Mouse (Mus musculus) hindbrain, embryonic 10.5 days (tissue): Measurements from ENCODE around the gene Btbd9. TPM values are rescaled to one million over a fixed set of nuclear protein-coding genes. Genes with fewer than 3 reads are reported as not detected.
A peak's percentile ranks its signal among the peaks of the same experiment; 100 is the strongest.

ENCODE experiments used
- DNase-seq: peaks from one replicate; pipeline ENCODE4 v3.0.0-alpha.2; 2017; ENCODE audit warnings: low spot score
- H3K27ac ChIP-seq: fragments of 300-500 bp; sonication (generic); 2 replicates; pipeline ENCODE4 v1.5.1; 2016; ENCODE audit warnings: mild to moderate bottlenecking, moderate library complexity
- H3K27me3 ChIP-seq: fragments of 300-500 bp; sonication (generic); 2 replicates; pipeline ENCODE4 v1.6.1; 2016; ENCODE audit warnings: mild to moderate bottlenecking; ENCODE audit not compliant: poor library complexity, insufficient read depth, severe bottlenecking
- H3K36me3 ChIP-seq: fragments of 300-500 bp; sonication (generic); 2 replicates; pipeline ENCODE4 v1.6.1; 2016; ENCODE audit warnings: mild to moderate bottlenecking, moderate library complexity
- H3K4me1 ChIP-seq: fragments of 300-500 bp; sonication (generic); replicated peaks from 2 replicates; pipeline ENCODE4 v1.6.1; 2016; ENCODE audit warnings: mild to moderate bottlenecking
- H3K4me3 ChIP-seq: fragments of 300-500 bp; sonication (generic); 2 replicates; pipeline ENCODE4 v1.5.1; 2016; ENCODE audit warnings: mild to moderate bottlenecking, moderate library complexity
- H3K9me3 ChIP-seq: fragments of 300-500 bp; sonication (generic); 2 replicates; pipeline ENCODE4 v1.6.1; 2016; ENCODE audit warnings: mild to moderate bottlenecking, moderate library complexity
- WGBS: fragments of 180-500 bp; shearing (Covaris S2); methylation state at CpG from one replicate; pipeline ENCODE4 v1.1.7; 2016; 5-methylcytosine and 5-hydroxymethylcytosine counted together
- polyA plus RNA-seq: library from polyadenylated mRNA; unstranded; fragments of >200 nt; fragmentation: Nextera tagmentation; extraction: Ambion mirVana; gene quantifications from 2 replicates; pipeline ENCODE4 v1.2.1, GENCODE M21; 2016

Btbd9 gene
- polyA plus RNA-seq, 1 experiment from 2014 or later: 67.3 TPM

DNA sequence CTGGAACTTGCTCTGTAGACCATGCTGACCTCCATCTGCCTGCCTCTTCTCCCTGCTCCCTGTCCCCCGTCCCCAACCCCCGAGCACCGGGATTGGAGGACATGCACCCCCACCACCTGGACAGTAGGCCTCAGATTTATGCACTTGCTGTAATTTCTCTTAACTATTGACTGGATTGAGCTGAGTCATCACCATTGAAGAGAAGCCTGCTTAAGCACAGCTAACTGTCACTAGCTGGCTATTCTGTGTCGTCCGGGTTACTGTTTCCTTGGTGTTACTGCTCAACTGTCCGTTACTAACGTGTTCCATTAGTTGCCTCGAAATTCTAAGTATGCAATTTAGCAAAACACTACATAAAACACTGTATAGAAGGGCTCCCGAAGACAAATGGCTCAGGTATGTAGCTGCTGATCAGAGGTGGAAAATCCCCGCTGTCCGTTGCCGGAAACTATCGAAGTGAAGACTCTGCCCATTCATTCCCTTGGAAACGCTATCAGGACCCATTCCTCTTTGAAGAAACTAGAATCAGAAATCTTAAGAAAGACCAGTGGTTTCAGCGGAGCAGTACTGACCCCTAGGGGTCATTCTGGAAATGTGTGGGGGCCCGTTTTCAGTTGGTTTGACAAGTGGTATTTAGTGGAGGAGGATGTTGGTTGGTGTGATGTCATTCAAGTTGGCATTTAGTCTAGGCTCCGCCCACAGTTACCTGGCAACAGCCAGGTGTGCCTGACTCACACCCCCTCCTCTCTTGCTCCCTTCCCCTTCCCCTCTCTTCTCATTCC, 14.3 kb upstream of the Btbd9 start:
- H3K27ac ChIP-seq: no peak overlapping the region
- no peaks in the 10 kb centered on the region for H3K27me3 ChIP-seq
- 54% methylated on average over 17 of the region's 17 CpGs for WGBS
- no peak overlapping the region for H3K4me3 ChIP-seq
- H3K9me3 ChIP-seq: no peaks in the 10 kb centered on the region
- peaks cover 34% of the 10 kb centered on the region for H3K36me3 ChIP-seq
- DNase-seq: peak; percentile 40
- peaks cover 18% of the 10 kb centered on the region for H3K4me1 ChIP-seq

DNA sequence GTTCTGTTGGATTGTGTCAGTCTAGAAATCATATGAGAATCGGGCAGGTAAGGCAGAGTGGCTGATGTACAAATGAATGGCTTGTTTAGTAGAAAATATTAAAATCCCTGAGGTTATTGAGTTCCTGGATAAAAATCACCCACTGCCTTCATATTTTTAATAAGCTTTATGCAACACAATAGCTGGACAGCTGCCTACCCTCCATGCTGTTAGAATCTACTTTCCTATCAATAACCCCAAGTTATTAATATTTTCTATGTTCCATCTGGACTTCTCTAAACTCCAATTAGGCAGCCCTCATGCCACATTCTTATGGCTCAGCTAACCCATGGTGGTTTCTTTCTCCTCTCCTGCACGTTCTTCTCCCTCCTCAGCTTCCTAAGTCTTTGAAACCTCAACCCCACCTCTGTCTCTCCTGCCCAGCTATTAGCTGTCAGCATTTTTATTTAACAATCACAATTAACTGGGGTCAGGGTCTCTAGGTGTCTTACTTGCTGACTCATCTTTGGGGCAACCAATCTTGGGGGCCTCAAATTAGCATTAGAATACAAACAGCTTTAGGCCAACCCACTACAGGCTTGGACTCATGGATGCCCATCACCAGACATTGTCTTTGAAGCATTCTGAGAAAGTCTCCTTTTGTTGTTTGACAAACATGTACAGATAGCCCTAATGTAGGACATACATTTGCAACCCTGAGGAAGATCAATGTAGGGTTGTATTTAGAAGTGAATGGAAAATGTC, 7.1 kb upstream of the Btbd9 start:
- 81% methylated on average over 2 of the region's 2 CpGs for WGBS

DNA sequence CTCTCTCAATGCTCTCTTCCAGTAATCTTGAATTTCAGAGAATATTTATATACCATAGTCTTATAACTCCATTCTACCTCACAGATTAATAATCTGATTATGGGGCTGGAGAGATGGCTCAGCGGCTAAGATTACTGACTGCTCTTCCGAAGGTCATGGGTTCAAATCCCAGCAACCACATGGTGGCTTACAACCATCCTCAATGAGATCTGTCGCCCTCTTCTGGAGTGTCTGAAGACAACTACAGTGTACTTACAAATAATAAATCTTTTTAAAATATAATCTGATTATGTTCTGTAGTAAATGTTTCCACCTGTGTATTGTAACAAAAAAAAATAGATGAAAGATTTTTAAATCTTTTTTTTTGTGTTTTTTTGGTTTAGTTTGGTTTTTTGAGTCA, 6.0 kb upstream of the Btbd9 start:
- H3K36me3 ChIP-seq: no peaks in the 10 kb centered on the region
- no peak overlapping the region for H3K27ac ChIP-seq
- WGBS: 86% methylated on average over 3 of the region's 3 CpGs
- no peaks in the 10 kb centered on the region for H3K9me3 ChIP-seq
- peaks cover under 1% of the 10 kb centered on the region; the same call in 1 of the 2 replicates for H3K4me1 ChIP-seq
- no peaks in the 10 kb centered on the region for H3K27me3 ChIP-seq
- H3K4me3 ChIP-seq: no peak overlapping the region
- DNase-seq: no peak

More for the DNA sequence above, 7.1 kb upstream of the Btbd9 start:
- Histone ChIP-seq H3K27ac (no peak overlapping the region), H3K4me3 (no peak overlapping the region), H3K36me3 (no peaks in the 10 kb centered on the region), H3K9me3 (no peaks in the 10 kb centered on the region), H3K27me3 (no peaks in the 10 kb centered on the region), H3K4me1 (no peaks in the 10 kb centered on the region)
- DNase-seq: no peak

DNA sequence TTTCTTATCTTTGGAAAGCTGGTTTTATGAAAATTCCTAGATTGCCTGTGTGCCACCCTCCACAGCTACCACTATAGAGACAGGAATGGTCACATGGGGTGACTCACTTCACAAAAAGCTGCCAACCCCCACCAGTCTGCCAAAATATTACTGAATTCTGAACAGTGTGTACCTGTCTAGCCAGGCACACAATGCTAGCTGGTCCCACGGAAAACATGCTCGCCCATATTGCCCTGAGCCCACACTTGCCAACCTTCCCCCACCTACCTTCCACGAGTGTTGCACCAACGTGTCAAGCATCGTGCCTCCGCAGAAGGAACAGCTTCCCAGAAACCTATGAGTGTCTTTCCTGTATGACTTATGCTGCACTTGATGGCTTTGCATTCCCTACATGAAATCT, 4.9 kb upstream of the Btbd9 start:
- Histone ChIP-seq H3K9me3 (no peaks in the 10 kb centered on the region), H3K4me3 (no peak overlapping the region), H3K27ac (no peak overlapping the region), H3K4me1 (peaks cover 9% of the 10 kb centered on the region), H3K36me3 (no peaks in the 10 kb centered on the region), H3K27me3 (no peaks in the 10 kb centered on the region)
- DNase-seq: no peak
- 91% methylated on average over 6 of the region's 6 CpGs for WGBS

DNA sequence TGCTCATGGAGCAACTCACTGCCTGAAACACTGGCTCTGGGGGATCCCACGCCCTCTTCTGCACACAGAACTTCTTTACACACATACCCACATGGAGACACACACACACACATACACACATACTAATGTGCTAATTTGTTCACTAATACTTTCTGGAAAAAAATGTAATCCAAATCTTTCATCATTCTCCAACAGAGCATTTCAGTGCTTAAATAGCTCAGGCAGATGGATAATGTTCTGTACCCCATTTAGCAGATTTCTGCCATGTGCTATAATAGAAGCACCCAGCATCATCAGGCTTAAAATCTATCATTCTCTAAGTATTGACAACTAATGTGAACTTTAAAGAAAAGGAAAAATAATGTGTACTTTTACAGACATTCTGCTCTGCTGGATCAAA, 4.5 kb upstream of the Btbd9 start:
- 64% methylated on average over 1 of the region's 1 CpGs for WGBS
- H3K27me3 ChIP-seq: no peaks in the 10 kb centered on the region
- H3K4me3 ChIP-seq: no peak overlapping the region
- no peaks in the 10 kb centered on the region for H3K9me3 ChIP-seq
- no peak overlapping the region for H3K27ac ChIP-seq
- peaks cover 9% of the 10 kb centered on the region for H3K4me1 ChIP-seq
- H3K36me3 ChIP-seq: no peaks in the 10 kb centered on the region
- no peak for DNase-seq

DNA sequence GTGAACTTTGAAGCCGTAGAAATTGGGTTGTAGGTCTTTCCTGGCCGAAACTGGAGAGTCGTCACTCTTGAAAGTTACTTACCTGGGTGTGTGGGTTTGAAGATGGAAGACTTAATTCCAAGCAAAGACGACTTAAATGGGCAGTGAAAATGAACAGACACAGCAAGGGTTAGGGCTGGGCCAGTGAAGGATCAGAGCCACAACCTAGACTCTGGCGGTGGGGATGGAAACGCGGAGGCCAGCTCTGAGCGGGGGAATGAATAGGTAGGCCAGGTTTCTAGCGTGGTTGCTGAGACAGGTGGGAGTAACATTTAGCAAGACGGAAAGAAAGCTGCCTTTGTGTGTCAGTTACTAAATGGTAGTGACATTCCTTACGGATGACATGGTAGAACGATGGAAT, 658 bp upstream of the Btbd9 start:
- Histone ChIP-seq H3K27ac (peak overlapping the region; percentile 95), H3K4me3 (peak overlapping the region; percentile 71), H3K27me3 (no peaks in the 10 kb centered on the region), H3K36me3 (no peaks in the 10 kb centered on the region), H3K4me1 (peaks cover 24% of the 10 kb centered on the region), H3K9me3 (no peaks in the 10 kb centered on the region)
- DNase-seq: no peak
- WGBS: 68% methylated on average over 12 of the region's 12 CpGs

DNA sequence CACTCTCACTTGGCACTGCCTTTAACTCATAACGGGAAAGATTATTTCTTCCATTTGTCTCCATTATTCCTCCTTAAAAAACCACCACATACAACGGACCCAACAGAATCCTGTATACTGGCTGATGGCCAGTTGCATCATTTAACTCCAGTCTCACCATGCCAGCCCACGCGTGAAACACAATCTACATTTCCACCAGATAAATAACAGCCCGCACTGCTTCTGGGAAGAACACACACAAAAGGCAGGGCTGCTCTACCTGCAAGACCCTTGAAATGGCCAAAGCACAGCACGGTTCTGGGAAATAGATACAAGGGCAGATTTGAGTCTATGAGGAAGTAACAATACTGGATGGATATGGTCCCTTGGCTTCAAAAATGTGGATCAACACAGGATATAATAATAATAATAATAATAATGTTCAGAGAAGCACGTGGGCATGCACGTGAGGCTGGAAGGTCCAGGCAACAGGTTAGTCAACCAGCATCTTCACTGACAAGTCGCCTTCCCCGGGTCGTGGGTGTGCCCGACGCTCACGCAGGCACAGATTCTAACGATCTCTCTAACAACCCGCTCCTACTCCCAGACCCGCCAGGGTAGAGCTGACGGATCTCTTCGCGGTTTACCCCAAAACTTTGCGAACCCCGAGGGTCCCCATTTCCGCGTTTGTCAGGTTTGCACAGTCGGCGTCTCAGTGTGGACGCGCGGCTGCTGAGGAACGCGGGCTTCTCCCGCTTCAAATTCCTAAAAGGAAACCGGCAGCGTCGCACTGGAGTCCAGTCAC, 975 bp downstream of the Btbd9 start:
- Histone ChIP-seq H3K36me3 (no peaks in the 10 kb centered on the region), H3K4me3 (peak overlapping the region; percentile 71), H3K27me3 (no peaks in the 10 kb centered on the region), H3K27ac (peak overlapping the region; percentile 95), H3K9me3 (no peaks in the 10 kb centered on the region), H3K4me1 (peaks cover 24% of the 10 kb centered on the region)
- DNase-seq: no peak
- 11% methylated on average over 35 of the region's 35 CpGs for WGBS

DNA sequence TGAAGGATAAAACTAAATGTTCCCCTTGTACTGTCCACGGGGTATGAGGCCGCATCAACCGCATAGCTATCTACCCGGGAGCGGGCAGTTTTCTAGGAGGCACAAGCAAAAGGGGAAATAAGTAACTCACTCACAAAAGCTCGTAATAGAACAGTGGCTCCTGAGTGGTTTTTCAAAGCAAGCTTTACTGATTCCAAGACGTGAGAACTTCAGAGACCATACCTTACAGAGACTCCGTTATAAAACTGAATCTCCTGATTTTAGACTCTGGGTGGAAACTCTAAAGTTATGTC, 1.6 kb downstream of the Btbd9 start:
- peak overlapping the region; percentile 71 for H3K4me3 ChIP-seq
- H3K27ac ChIP-seq: no peak overlapping the region
- H3K36me3 ChIP-seq: no peaks in the 10 kb centered on the region
- H3K27me3 ChIP-seq: no peaks in the 10 kb centered on the region
- WGBS: 83% methylated on average over 8 of the region's 8 CpGs
- no peaks in the 10 kb centered on the region for H3K9me3 ChIP-seq
- H3K4me1 ChIP-seq: peaks cover 24% of the 10 kb centered on the region
- no peak for DNase-seq

DNA sequence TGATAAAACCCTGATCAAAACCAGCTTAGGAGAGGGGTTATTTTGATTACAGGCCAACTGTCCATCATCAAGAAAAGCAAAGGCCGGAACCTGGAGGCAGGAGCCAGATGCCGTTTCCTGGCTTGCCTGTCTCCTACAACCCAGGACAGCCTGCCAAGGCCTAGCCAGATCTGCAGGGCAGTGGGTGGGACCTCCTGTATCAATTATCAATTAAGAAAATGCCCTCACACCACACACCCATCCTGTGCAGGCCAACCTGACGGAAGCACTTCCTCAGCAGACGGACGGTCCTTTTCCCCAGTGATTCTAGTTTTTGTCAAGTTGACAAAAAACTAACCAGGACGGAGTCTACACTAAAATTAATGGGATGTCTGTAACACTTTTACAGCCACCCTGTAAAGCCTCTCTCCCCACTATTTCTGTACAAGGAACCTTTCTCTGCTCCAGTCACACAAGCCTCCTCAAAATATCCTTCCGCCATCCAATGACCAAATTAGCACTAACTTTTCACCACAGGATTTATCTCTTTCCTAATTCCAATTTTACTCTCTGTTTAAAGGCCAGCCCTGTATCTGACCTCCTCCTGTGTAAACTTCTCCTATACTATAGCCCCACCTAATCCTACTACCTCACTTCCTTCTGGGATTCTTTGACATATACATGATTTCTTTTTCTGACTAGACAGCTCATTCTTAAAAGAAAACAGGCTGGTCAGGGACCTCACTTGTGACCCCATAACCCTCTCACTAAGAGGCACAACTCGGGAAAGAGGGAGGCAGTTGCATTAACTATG, 2.1 kb downstream of the Btbd9 start:
- Histone ChIP-seq H3K27ac (no peak overlapping the region), H3K9me3 (no peaks in the 10 kb centered on the region), H3K27me3 (no peaks in the 10 kb centered on the region), H3K36me3 (no peaks in the 10 kb centered on the region), H3K4me1 (peaks cover 24% of the 10 kb centered on the region), H3K4me3 (peak overlapping the region; percentile 71; the same call in 1 of the 2 replicates)
- 81% methylated on average over 8 of the region's 8 CpGs for WGBS
- DNase-seq: no peak

DNA sequence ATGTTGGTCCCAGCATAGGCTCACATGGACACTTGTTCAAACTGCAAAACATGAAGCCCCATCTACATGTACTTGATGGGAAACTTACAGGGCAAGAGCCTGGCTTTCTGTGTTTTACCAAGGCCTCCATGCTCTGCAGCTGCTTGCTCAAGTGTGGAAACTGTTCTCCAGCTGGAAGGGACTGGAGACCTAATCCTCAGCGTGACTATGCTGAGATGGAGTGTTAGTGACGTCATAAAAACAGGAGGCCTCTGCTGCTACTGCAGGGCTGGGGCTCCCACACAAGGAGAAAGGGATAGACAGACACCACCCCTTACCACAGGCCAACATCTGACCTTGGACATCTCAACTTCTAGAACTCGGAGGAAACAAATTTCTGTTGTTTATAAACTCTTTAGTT, 5.3 kb downstream of the Btbd9 start:
- H3K4me3 ChIP-seq: no peak overlapping the region
- WGBS: 79% methylated on average over 3 of the region's 3 CpGs
- H3K4me1 ChIP-seq: peaks cover 15% of the 10 kb centered on the region
- H3K27ac ChIP-seq: no peak overlapping the region
- DNase-seq: no peak
- H3K36me3 ChIP-seq: no peaks in the 10 kb centered on the region
- H3K27me3 ChIP-seq: no peaks in the 10 kb centered on the region
- no peaks in the 10 kb centered on the region for H3K9me3 ChIP-seq

DNA sequence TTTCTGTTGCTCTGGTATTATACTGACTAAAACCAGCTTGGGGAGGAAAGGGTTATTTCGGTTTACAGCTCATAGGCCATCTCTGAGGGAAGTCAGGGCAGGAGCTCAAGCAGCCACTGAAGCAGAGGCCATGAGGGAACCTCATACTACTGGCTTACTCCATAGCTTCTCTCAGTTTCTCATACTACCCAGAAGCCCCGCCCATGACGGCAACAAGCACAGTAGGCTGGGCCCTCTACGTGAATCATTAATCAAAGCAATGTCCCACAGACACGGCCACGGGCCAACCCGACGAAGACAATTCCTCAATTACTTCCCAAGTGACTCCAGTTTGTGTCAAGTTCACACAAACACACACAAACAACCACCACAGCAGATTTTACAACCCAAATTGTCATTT, 6.1 kb downstream of the Btbd9 start:
- Histone ChIP-seq H3K27ac (no peak overlapping the region), H3K9me3 (no peaks in the 10 kb centered on the region), H3K36me3 (no peaks in the 10 kb centered on the region), H3K27me3 (no peaks in the 10 kb centered on the region), H3K4me1 (peaks cover 13% of the 10 kb centered on the region), H3K4me3 (no peak overlapping the region)
- DNase-seq: no peak
- WGBS: 82% methylated on average over 8 of the region's 8 CpGs

DNA sequence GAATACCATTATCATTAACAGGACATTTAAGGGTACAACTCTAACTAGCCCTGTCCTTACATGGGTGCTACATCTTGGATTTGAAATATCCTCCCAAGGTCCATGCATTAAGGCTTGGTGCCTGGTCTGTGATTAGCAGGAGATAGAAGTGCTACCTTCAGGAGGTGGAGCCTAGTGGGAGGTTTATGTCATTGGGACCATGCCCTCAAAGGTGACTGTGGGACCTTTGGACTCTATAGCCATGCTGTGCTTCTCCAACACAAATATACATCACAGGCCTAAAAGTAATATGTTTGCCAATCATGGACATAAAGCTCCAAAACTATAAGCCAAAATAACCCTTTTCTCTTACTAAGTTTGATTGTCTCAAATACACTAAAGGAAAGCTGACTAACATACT, 7.8 kb downstream of the Btbd9 start:
- Histone ChIP-seq H3K9me3 (no peaks in the 10 kb centered on the region), H3K27ac (no peak overlapping the region), H3K36me3 (no peaks in the 10 kb centered on the region), H3K4me1 (no peaks in the 10 kb centered on the region), H3K4me3 (no peak overlapping the region), H3K27me3 (no peaks in the 10 kb centered on the region)
- DNase-seq: no peak
